Comparison of ENCODE assay signal across 8 mouse cellular contexts in the genomic region with DNA sequence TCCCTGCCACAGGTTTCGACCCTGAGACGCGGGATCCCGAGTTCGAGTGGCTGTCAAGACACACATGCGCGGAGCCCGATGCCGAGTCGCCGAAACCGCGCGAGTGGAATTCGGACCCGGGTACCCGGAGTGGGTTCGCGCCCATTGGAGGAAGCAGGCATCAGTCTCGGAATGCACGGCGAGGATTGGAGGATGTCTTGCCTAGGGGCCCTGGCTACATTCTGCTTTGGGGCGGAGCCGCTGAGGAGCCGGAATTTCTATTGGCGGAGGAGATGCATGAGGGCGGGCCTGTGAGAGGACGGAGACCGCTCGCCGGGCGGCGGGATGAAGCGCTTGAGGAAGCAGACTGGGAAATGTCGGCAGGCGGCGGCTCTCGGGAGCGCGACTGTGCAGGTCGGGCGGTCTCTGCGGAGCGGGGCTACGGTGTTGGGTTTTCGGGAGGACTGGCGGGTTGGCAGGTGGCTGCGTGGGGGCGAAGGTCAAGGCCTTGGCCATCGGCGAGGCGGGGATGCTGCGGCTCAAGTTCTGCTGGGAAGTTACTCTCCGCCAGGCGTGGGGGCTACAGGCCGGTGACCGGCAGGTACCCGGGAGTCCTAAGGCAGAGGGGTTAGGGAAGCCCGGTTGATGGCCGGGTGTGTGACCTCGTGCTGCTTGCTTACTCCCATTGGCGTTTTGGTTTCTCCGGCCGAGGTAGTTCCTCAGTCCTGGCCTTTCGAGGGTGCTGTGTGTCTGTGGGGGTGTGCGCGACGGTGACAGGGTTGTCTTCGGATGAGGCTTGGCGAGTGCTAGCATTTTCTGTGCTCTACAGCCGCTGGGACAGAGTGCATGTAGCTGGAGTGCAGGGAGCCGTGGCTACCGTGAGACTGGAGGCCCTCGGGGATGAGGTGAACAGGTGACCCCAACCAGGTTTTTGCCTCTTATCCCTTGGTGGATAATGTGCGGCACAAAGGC. TPM values are rescaled to one million over a fixed set of nuclear protein-coding genes. Genes with fewer than 3 reads are reported as not detected.
DNase-seq lines count a peak whose midpoint lies in the region; ATAC-seq lines count a peak whose summit lies in the region.

No protein-coding gene starts in this region.

- H3K4me3 ChIP-seq in hindbrain, embryonic 11.5 days (ENCODE audit: low read depth, low read length): peak overlapping the region; percentile 50

- no peaks in the 10 kb centered on the region; the same call in 1 of the 2 replicates for H3K4me1 ChIP-seq in hindbrain, embryonic 11.5 days (replicated peaks; ENCODE audit: control insufficient read depth, insufficient read depth, low read length)

- no peaks in the 10 kb centered on the region for H3K27me3 ChIP-seq in hindbrain, embryonic 11.5 days (ENCODE audit: control insufficient read depth, insufficient read depth, low read length)

- H3K36me3 ChIP-seq in hindbrain, embryonic 11.5 days (ENCODE audit: control insufficient read depth, insufficient read depth, low read length): no peaks in the 10 kb centered on the region

- DNase-seq in MN1 (ENCODE audit: low spot score): peak; percentile 96
- DNase-seq in cerebellum, adult 9-10 months: peak; percentile 99
- peak; percentile 97 to 99 for DNase-seq in frontal cortex, adult 2 months (ENCODE audit: extremely low spot score in 1 of 2, low spot score in 1 of 2)
- peak; percentile 96 for DNase-seq in hindbrain, embryonic 11.5 days (ENCODE audit: low spot score)
- DNase-seq in layer of hippocampus, postnatal 10 days (ENCODE audit: low spot score in 2 of 2): peak; percentile 99
- DNase-seq in lung, postnatal 10 days: peak; percentile 99
- DNase-seq in ovary, postnatal 36 days (ENCODE audit: low spot score): peak; percentile 98
- DNase-seq in thymus, postnatal 25 days: peak; percentile 99

- H3K9me3 ChIP-seq in hindbrain, embryonic 11.5 days (ENCODE audit: control insufficient read depth, low read length): no peaks in the 10 kb centered on the region

- peak overlapping the region; percentile 51 for H3K9ac ChIP-seq in hindbrain, embryonic 11.5 days (ENCODE audit: low read depth, low read length)

- peak overlapping the region; percentile 75 for H3K4me2 ChIP-seq in hindbrain, embryonic 11.5 days (replicated peaks; ENCODE audit: low read depth, low read length)

- ATAC-seq in hindbrain, embryonic 11.5 days (ENCODE audit: low FRiP score): peak; percentile 99

- under 1% methylated on average over 74 of the region's 75 CpGs for WGBS in hindbrain, embryonic 11.5 days

- H3K27ac ChIP-seq in hindbrain, embryonic 11.5 days (ENCODE audit: low read depth, low read length): no peak overlapping the region

RNA-seq across cellular contexts. Expression of a gene that starts 9.9 kb away (rescaled TPM):
- polyA plus RNA-seq in frontal cortex, adult 2 months (2012; rRNA removed): 58.0 and 71.4 TPM in 2 replicates
- 24.9 and 32.3 TPM in 2 replicates for polyA plus RNA-seq in hindbrain, embryonic 11.5 days (2014; fragmentation: Nextera tagmentation; extraction: Ambion mirVana)
- total RNA-seq in layer of hippocampus, postnatal 10 days (2021): 10 to 100 TPM; 37.8 to 38.9 TPM

RNA-seq across cellular contexts. Expression of a gene that starts 37.0 kb away (rescaled TPM):
- polyA plus RNA-seq in frontal cortex, adult 2 months (2012; rRNA removed): 35.5 and 40.4 TPM in 2 replicates
- polyA plus RNA-seq in hindbrain, embryonic 11.5 days (2014; fragmentation: Nextera tagmentation; extraction: Ambion mirVana): 197 and 210 TPM in 2 replicates
- total RNA-seq in layer of hippocampus, postnatal 10 days (2021): 10 to 100 TPM; 36.8 to 41.3 TPM

RNA-seq across cellular contexts. Expression of a gene that starts 50.3 kb away (rescaled TPM):
- polyA plus RNA-seq in frontal cortex, adult 2 months (2012; rRNA removed): 12.9 and 13.2 TPM in 2 replicates
- 15.1 and 15.9 TPM in 2 replicates for polyA plus RNA-seq in hindbrain, embryonic 11.5 days (2014; fragmentation: Nextera tagmentation; extraction: Ambion mirVana)
- total RNA-seq in layer of hippocampus, postnatal 10 days (2021): 10 to 100 TPM; 20.6 to 24.1 TPM

RNA-seq across cellular contexts. Expression of a gene that starts 51.1 kb away (rescaled TPM):
- 2.0 and 2.2 TPM in 2 replicates for polyA plus RNA-seq in frontal cortex, adult 2 months (2012; rRNA removed)
- polyA plus RNA-seq in hindbrain, embryonic 11.5 days (2014; fragmentation: Nextera tagmentation; extraction: Ambion mirVana): 3.2 and 4.7 TPM in 2 replicates
- total RNA-seq in layer of hippocampus, postnatal 10 days (2021): 1 to 10 TPM; 4.3 to 5.0 TPM

RNA-seq across cellular contexts. Expression of a gene that starts 58.2 kb away (rescaled TPM):
- polyA plus RNA-seq in frontal cortex, adult 2 months (2012; rRNA removed): 19.0 and 20.7 TPM in 2 replicates
- 65.8 and 67.5 TPM in 2 replicates for polyA plus RNA-seq in hindbrain, embryonic 11.5 days (2014; fragmentation: Nextera tagmentation; extraction: Ambion mirVana)
- total RNA-seq in layer of hippocampus, postnatal 10 days (2021): 10 to 100 TPM; 17.8 to 18.5 TPM
